Mouse (Mus musculus) midbrain, embryonic 11.5 days (tissue): ENCODE measurements around the gene Dclre1b. TPM values are rescaled to one million over a fixed set of nuclear protein-coding genes. Genes with fewer than 3 reads are reported as not detected.
"Not testable (repeated sequence)": the region's sequence is repeated elsewhere in the genome, so short reads cannot be mapped to it uniquely, and the experiment has no call there.

Experiments used
- ATAC-seq: fragments of 200-750 bp; cut with Nextera tagmentation; 2 replicates; pipeline ENCODE4 v1.8.0; 2017; ENCODE audit warnings: moderate TSS enrichment, moderate library complexity; ENCODE audit not compliant: low FRiP score
- DNase-seq: peaks from one replicate; pipeline ENCODE4 v3.0.0; 2015; ENCODE audit warnings: low spot score; ENCODE audit errors: missing footprints
- H3K27ac ChIP-seq: fragments of 300-500 bp; sonication (generic); 2 replicates; pipeline ENCODE4 v1.5.1; 2014; ENCODE audit warnings: low read depth, low read length
- H3K27me3 ChIP-seq: fragments of 300-500 bp; sonication (generic); 2 replicates; pipeline ENCODE4 v1.6.1; 2014; ENCODE audit warnings: mild to moderate bottlenecking, low read length, moderate library complexity, mixed read lengths; ENCODE audit not compliant: control insufficient read depth, insufficient read depth
- H3K36me3 ChIP-seq: fragments of 300-500 bp; sonication (generic); 2 replicates; pipeline ENCODE4 v1.6.1; 2014; ENCODE audit warnings: mild to moderate bottlenecking, low read length, moderate library complexity, mixed read lengths; ENCODE audit not compliant: control insufficient read depth, insufficient read depth
- H3K4me1 ChIP-seq: fragments of 300-500 bp; sonication (generic); 2 replicates; pipeline ENCODE4 v1.6.1; 2014; ENCODE audit warnings: low read length; ENCODE audit not compliant: control insufficient read depth, insufficient read depth
- H3K4me2 ChIP-seq: fragments of 300-500 bp; sonication (generic); 2 replicates; pipeline ENCODE4 v1.6.1; 2014; ENCODE audit warnings: mild to moderate bottlenecking, moderate library complexity
- H3K4me3 ChIP-seq: fragments of 300-500 bp; sonication (generic); 2 replicates; pipeline ENCODE4 v1.5.1; 2014; ENCODE audit warnings: low read depth, low read length
- H3K9ac ChIP-seq: fragments of 300-500 bp; sonication (generic); 2 replicates; pipeline ENCODE4 v1.6.1; 2014; ENCODE audit warnings: low read length
- H3K9me3 ChIP-seq: fragments of 300-500 bp; sonication (generic); 2 replicates; pipeline ENCODE4 v1.6.1; 2016; ENCODE audit warnings: low read length; ENCODE audit not compliant: control insufficient read depth
- WGBS: fragments of 180-500 bp; shearing (Covaris S2); extraction: QIAGEN DNeasy Blood & Tissue Kit; methylation state at CpG from one replicate; pipeline ENCODE4 v1.1.7; 2014; 5-methylcytosine and 5-hydroxymethylcytosine counted together
- polyA plus RNA-seq: library from polyadenylated mRNA; unstranded; fragments of >200 nt; fragmentation: Nextera tagmentation; extraction: Ambion mirVana; gene quantifications from 2 replicates; pipeline ENCODE4 v1.2.1, GENCODE M21; 2014

The Dclre1b gene
- polyA plus RNA-seq, 1 experiment from 2014 or later: 36.3 TPM

GRCm38 (mm10) chr3:103796389-103796788 is 12.9 kb downstream of the Dclre1b start:
- ATAC-seq: no peak
- Histone ChIP-seq H3K27me3 (no peaks in the 10 kb centered on the region), H3K9me3 (no peaks in the 10 kb centered on the region), H3K4me3 (no peak overlapping the region), H3K4me2 (no peak overlapping the region), H3K4me1 (0 out of 2 replicates have a peak, but pooled peaks cover 3% of the 10 kb centered on the region), H3K36me3 (no peaks in the 10 kb centered on the region), H3K27ac (no peak overlapping the region), H3K9ac (no peak overlapping the region)
- WGBS: 66% methylated on average over 2 of the region's 2 CpGs
- DNase-seq: no peak

- WGBS: 74% methylated on average over 1 of the region's 1 CpGs
- ATAC-seq (no peak), DNase-seq (no peak)
- Histone ChIP-seq H3K36me3 (no peaks in the 10 kb centered on the region), H3K9me3 (no peaks in the 10 kb centered on the region), H3K4me3 (no peak overlapping the region), H3K9ac (no peak overlapping the region), H3K27ac (no peak overlapping the region), H3K4me1 (peaks cover 9% of the 10 kb centered on the region), H3K27me3 (no peaks in the 10 kb centered on the region), H3K4me2 (no peak overlapping the region)
Observed at GRCm38 (mm10) chr3:103792566-103792965, 16.7 kb downstream of the Dclre1b start.

- H3K27me3 ChIP-seq: not testable (repeated sequence)
- peak overlapping the region; percentile 91; the same call in 1 of the 2 replicates for H3K4me3 ChIP-seq
Observed at GRCm38 (mm10) chr3:103792111-103792406, 17.2 kb downstream of the Dclre1b start.

GRCm38 (mm10) chr3:103791230-103792110 is 17.8 kb downstream of the Dclre1b start, which contains the start of gene Hipk1:
Gene Hipk1, minus strand, starts transcription at chr3:103791563.
- Histone ChIP-seq H3K4me1 (peaks cover 9% of the 10 kb centered on the region), H3K36me3 (no peaks in the 10 kb centered on the region), H3K9ac (peak within 1 kb of the TSS; percentile 91), H3K27me3 (no peaks in the 10 kb centered on the region), H3K27ac (peak within 1 kb of the TSS; percentile 67), H3K9me3 (no peaks in the 10 kb centered on the region), H3K4me3 (peak within 1 kb of the TSS; percentile 91), H3K4me2 (peak within 1 kb of the TSS; percentile 88)
- 10% methylated on average over 49 of the region's 49 CpGs for WGBS
- DNase-seq (peak; percentile 99), ATAC-seq (peak; percentile 97)

More at GRCm38 (mm10) chr3:103792111-103792406, 17.2 kb downstream of the Dclre1b start:
- WGBS: 79% methylated on average over 5 of the region's 5 CpGs
- not testable (repeated sequence) for H3K9ac ChIP-seq, H3K4me1 ChIP-seq, ATAC-seq, H3K36me3 ChIP-seq, H3K9me3 ChIP-seq, DNase-seq, H3K27ac ChIP-seq
- H3K4me2 ChIP-seq: peak overlapping the region; percentile 88; the same call in 1 of the 2 replicates

- Histone ChIP-seq H3K4me1 (peaks cover 9% of the 10 kb centered on the region), H3K27ac (peak overlapping the region; percentile 67), H3K4me2 (peak overlapping the region; percentile 88), H3K4me3 (peak overlapping the region; percentile 91), H3K36me3 (no peaks in the 10 kb centered on the region), H3K9me3 (no peaks in the 10 kb centered on the region), H3K9ac (peak overlapping the region; percentile 91), H3K27me3 (no peaks in the 10 kb centered on the region)
- ATAC-seq (peak; percentile 86), DNase-seq (peak; percentile 93)
- WGBS: under 1% methylated on average over 54 of the region's 61 CpGs
Observed at GRCm38 (mm10) chr3:103790346-103791145, 18.7 kb downstream of the Dclre1b start.

GRCm38 (mm10) chr3:103789891-103790345 is 19.3 kb downstream of the Dclre1b start:
- H3K36me3 ChIP-seq: no peaks in the 10 kb centered on the region
- H3K4me3 ChIP-seq: peak overlapping the region; percentile 91
- no peaks in the 10 kb centered on the region for H3K27me3 ChIP-seq
- peak; percentile 91 for DNase-seq
- H3K4me2 ChIP-seq: peak overlapping the region; percentile 88
- no peak for ATAC-seq
- WGBS: 4% methylated on average over 14 of the region's 14 CpGs
- no peaks in the 10 kb centered on the region for H3K9me3 ChIP-seq
- peak overlapping the region; percentile 91 for H3K9ac ChIP-seq
- H3K27ac ChIP-seq: no peak overlapping the region
- peaks cover 9% of the 10 kb centered on the region for H3K4me1 ChIP-seq

- Histone ChIP-seq H3K27me3 (no peaks in the 10 kb centered on the region), H3K36me3 (no peaks in the 10 kb centered on the region), H3K4me1 (peaks cover 9% of the 10 kb centered on the region), H3K9me3 (no peaks in the 10 kb centered on the region), H3K27ac (no peak overlapping the region), H3K4me2 (peak overlapping the region; percentile 88; the same call in 1 of the 2 replicates), H3K9ac (no peak overlapping the region), H3K4me3 (no peak overlapping the region)
- 88% methylated on average over 7 of the region's 7 CpGs for WGBS
- no peak for ATAC-seq
- no peak for DNase-seq
Observed at GRCm38 (mm10) chr3:103789096-103789495, 20.1 kb downstream of the Dclre1b start.

- WGBS: 63% methylated on average over 7 of the region's 7 CpGs
- ATAC-seq: no peak
- H3K27ac ChIP-seq: no peak overlapping the region
Observed at GRCm38 (mm10) chr3:103787225-103787624, 22.0 kb downstream of the Dclre1b start.

More at GRCm38 (mm10) chr3:103787225-103787624, 22.0 kb downstream of the Dclre1b start:
- DNase-seq: no peak
- no peaks in the 10 kb centered on the region for H3K27me3 ChIP-seq
- H3K4me1 ChIP-seq: peaks cover 9% of the 10 kb centered on the region
- no peak overlapping the region for H3K4me3 ChIP-seq
- H3K36me3 ChIP-seq: no peaks in the 10 kb centered on the region
- no peak overlapping the region for H3K9ac ChIP-seq
- H3K9me3 ChIP-seq: no peaks in the 10 kb centered on the region
- H3K4me2 ChIP-seq: no peak overlapping the region
